Mouse (Mus musculus): ENCODE measurements around the gene Dbnl. TPM values are rescaled to one million over a fixed set of nuclear protein-coding genes. Genes with fewer than 3 reads are reported as not detected.

The Dbnl gene
- polyA plus RNA-seq, 1 experiment, result 91.3 TPM

GRCm38 (mm10) chr11:5762633-5762982, 25.7 kb upstream of the Dbnl start:
- no peak for TF ChIP-seq CTCF (IDR thresholded peaks at IDR 0.05; ENCODE audit: control insufficient read depth, insufficient read depth, insufficient read length)
- TF ChIP-seq MAX (IDR thresholded peaks at IDR 0.05), result no peak
- TF ChIP-seq CEBPB (IDR thresholded peaks at IDR 0.05; ENCODE audit: low read depth), result no peak
- no peak for TF ChIP-seq MYOD1 (IDR thresholded peaks at IDR 0.05; ENCODE audit: control insufficient read depth, insufficient read length, low read depth)
- no peak for TF ChIP-seq USF1 (IDR thresholded peaks at IDR 0.05; ENCODE audit: low read depth)
- no peak for TF ChIP-seq FOSL1 (IDR thresholded peaks at IDR 0.05; ENCODE audit: insufficient read depth, low read length, poor library complexity, severe bottlenecking)
- no peak for TF ChIP-seq MYOG (IDR thresholded peaks at IDR 0.05; ENCODE audit: control insufficient read depth, extremely low read depth, insufficient read length)
- H3K36me3 ChIP-seq (ENCODE audit: control insufficient read depth, insufficient read depth), result peaks cover 10% of the 10 kb centered on the region
- peaks cover 51% of the 10 kb centered on the region for H3K79me2 ChIP-seq (ENCODE audit: control insufficient read depth, insufficient read depth)
- no peaks in the 10 kb centered on the region for H3K27me3 ChIP-seq (ENCODE audit: control insufficient read depth, insufficient read depth, insufficient read length)
- H3ac ChIP-seq (ENCODE audit: control insufficient read depth, insufficient read length, low read depth), result no peak overlapping the region
- peaks cover 15% of the 10 kb centered on the region for H3K79me3 ChIP-seq (ENCODE audit: low read depth)
- H3K4me3 ChIP-seq (ENCODE audit: insufficient read depth, poor library complexity, severe bottlenecking), result peak overlapping the region; percentile 30

GRCm38 (mm10) chr11:5766019-5766418, 22.3 kb upstream of the Dbnl start:
- Histone ChIP-seq H3K27me3 (ENCODE audit: control insufficient read depth, insufficient read depth, insufficient read length) (no peaks in the 10 kb centered on the region), H3K79me3 (ENCODE audit: low read depth) (peaks cover 9% of the 10 kb centered on the region), H3K79me2 (ENCODE audit: control insufficient read depth, insufficient read depth) (peaks cover 28% of the 10 kb centered on the region), H3K36me3 (ENCODE audit: control insufficient read depth, insufficient read depth) (peaks cover 21% of the 10 kb centered on the region), H3K4me3 (ENCODE audit: insufficient read depth, poor library complexity, severe bottlenecking) (no peak overlapping the region), H3ac (ENCODE audit: control insufficient read depth, insufficient read length, low read depth) (no peak overlapping the region)
- no peak for TF ChIP-seq CEBPB (IDR thresholded peaks at IDR 0.05; ENCODE audit: low read depth)
- no peak for TF ChIP-seq FOSL1 (IDR thresholded peaks at IDR 0.05; ENCODE audit: insufficient read depth, low read length, poor library complexity, severe bottlenecking)
- no peak for TF ChIP-seq MYOD1 (IDR thresholded peaks at IDR 0.05; ENCODE audit: control insufficient read depth, insufficient read length, low read depth)
- TF ChIP-seq CTCF (IDR thresholded peaks at IDR 0.05; ENCODE audit: control insufficient read depth, insufficient read depth, insufficient read length), result no peak
- no peak for TF ChIP-seq MAX (IDR thresholded peaks at IDR 0.05)
- TF ChIP-seq MYOG (IDR thresholded peaks at IDR 0.05; ENCODE audit: control insufficient read depth, extremely low read depth, insufficient read length), result no peak
- no peak for TF ChIP-seq USF1 (IDR thresholded peaks at IDR 0.05; ENCODE audit: low read depth)

- H3K79me2 ChIP-seq (ENCODE audit: control insufficient read depth, insufficient read depth), result no peaks in the 10 kb centered on the region
- H3K79me3 ChIP-seq (ENCODE audit: low read depth), result no peaks in the 10 kb centered on the region
- H3K36me3 ChIP-seq (ENCODE audit: control insufficient read depth, insufficient read depth), result peaks cover 7% of the 10 kb centered on the region
- H3ac ChIP-seq (ENCODE audit: control insufficient read depth, insufficient read length, low read depth), result no peak overlapping the region
- H3K27me3 ChIP-seq (ENCODE audit: control insufficient read depth, insufficient read depth, insufficient read length), result no peaks in the 10 kb centered on the region
- H3K4me3 ChIP-seq (ENCODE audit: insufficient read depth, poor library complexity, severe bottlenecking), result no peak overlapping the region
- TF ChIP-seq CTCF (IDR thresholded peaks at IDR 0.05; ENCODE audit: control insufficient read depth, insufficient read depth, insufficient read length) (peak; percentile 17), MAX (IDR thresholded peaks at IDR 0.05) (no peak)
These were observed 9.8 kb upstream of the Dbnl start for GRCm38 (mm10) chr11:5778481-5778880.

GRCm38 (mm10) chr11:5780035-5780499, 8.2 kb upstream of the Dbnl start:
- no peaks in the 10 kb centered on the region for H3K79me2 ChIP-seq (ENCODE audit: control insufficient read depth, insufficient read depth)
- no peak overlapping the region for H3ac ChIP-seq (ENCODE audit: control insufficient read depth, insufficient read length, low read depth)
- H3K79me3 ChIP-seq (ENCODE audit: low read depth), result no peaks in the 10 kb centered on the region
- H3K4me3 ChIP-seq (ENCODE audit: insufficient read depth, poor library complexity, severe bottlenecking), result no peak overlapping the region
- TF ChIP-seq CTCF (IDR thresholded peaks at IDR 0.05; ENCODE audit: control insufficient read depth, insufficient read depth, insufficient read length) (no peak), MYOD1 (IDR thresholded peaks at IDR 0.05; ENCODE audit: control insufficient read depth, insufficient read length, low read depth) (no peak), FOSL1 (IDR thresholded peaks at IDR 0.05; ENCODE audit: insufficient read depth, low read length, poor library complexity, severe bottlenecking) (no peak), MAX (IDR thresholded peaks at IDR 0.05) (no peak), CEBPB (IDR thresholded peaks at IDR 0.05; ENCODE audit: low read depth) (no peak), MYOG (IDR thresholded peaks at IDR 0.05; ENCODE audit: control insufficient read depth, extremely low read depth, insufficient read length) (no peak), USF1 (IDR thresholded peaks at IDR 0.05; ENCODE audit: low read depth) (no peak)
- H3K27me3 ChIP-seq (ENCODE audit: control insufficient read depth, insufficient read depth, insufficient read length), result no peaks in the 10 kb centered on the region
- peaks cover 7% of the 10 kb centered on the region for H3K36me3 ChIP-seq (ENCODE audit: control insufficient read depth, insufficient read depth)

GRCm38 (mm10) chr11:5782199-5782944, 5.9 kb upstream of the Dbnl start:
- H3K4me3 ChIP-seq (ENCODE audit: insufficient read depth, poor library complexity, severe bottlenecking), result no peak overlapping the region

GRCm38 (mm10) chr11:5785732-5786131, 2.6 kb upstream of the Dbnl start:
- TF ChIP-seq CTCF (IDR thresholded peaks at IDR 0.05; ENCODE audit: control insufficient read depth, insufficient read depth, insufficient read length), result no peak
- no peak for TF ChIP-seq USF1 (IDR thresholded peaks at IDR 0.05; ENCODE audit: low read depth)
- TF ChIP-seq MYOD1 (IDR thresholded peaks at IDR 0.05; ENCODE audit: control insufficient read depth, insufficient read length, low read depth), result no peak
- TF ChIP-seq MAX (IDR thresholded peaks at IDR 0.05), result no peak
- no peak for TF ChIP-seq FOSL1 (IDR thresholded peaks at IDR 0.05; ENCODE audit: insufficient read depth, low read length, poor library complexity, severe bottlenecking)
- no peak for TF ChIP-seq MYOG (IDR thresholded peaks at IDR 0.05; ENCODE audit: control insufficient read depth, extremely low read depth, insufficient read length)
- no peak for TF ChIP-seq CEBPB (IDR thresholded peaks at IDR 0.05; ENCODE audit: low read depth)
- Histone ChIP-seq H3ac (ENCODE audit: control insufficient read depth, insufficient read length, low read depth) (no peak overlapping the region), H3K36me3 (ENCODE audit: control insufficient read depth, insufficient read depth) (peaks cover 3% of the 10 kb centered on the region), H3K79me2 (ENCODE audit: control insufficient read depth, insufficient read depth) (peaks cover 34% of the 10 kb centered on the region), H3K27me3 (ENCODE audit: control insufficient read depth, insufficient read depth, insufficient read length) (no peaks in the 10 kb centered on the region), H3K79me3 (ENCODE audit: low read depth) (peaks cover 13% of the 10 kb centered on the region), H3K4me3 (ENCODE audit: insufficient read depth, poor library complexity, severe bottlenecking) (no peak overlapping the region)

More at GRCm38 (mm10) chr11:5782199-5782944, 5.9 kb upstream of the Dbnl start:
- H3K27me3 ChIP-seq (ENCODE audit: control insufficient read depth, insufficient read depth, insufficient read length), result no peaks in the 10 kb centered on the region
- H3K36me3 ChIP-seq (ENCODE audit: control insufficient read depth, insufficient read depth), result peaks cover 7% of the 10 kb centered on the region
- no peak for TF ChIP-seq MYOD1 (IDR thresholded peaks at IDR 0.05; ENCODE audit: control insufficient read depth, insufficient read length, low read depth)
- no peak for TF ChIP-seq USF1 (IDR thresholded peaks at IDR 0.05; ENCODE audit: low read depth)
- H3ac ChIP-seq (ENCODE audit: control insufficient read depth, insufficient read length, low read depth), result no peak overlapping the region
- H3K79me3 ChIP-seq (ENCODE audit: low read depth), result no peaks in the 10 kb centered on the region
- peaks cover 5% of the 10 kb centered on the region for H3K79me2 ChIP-seq (ENCODE audit: control insufficient read depth, insufficient read depth)
